Mouse (Mus musculus) effector memory CD4-positive, alpha-beta T cell, adult 5 months (primary cell): ENCODE data around the gene Ift172. TPM values are rescaled to one million over a fixed set of nuclear protein-coding genes. Genes with fewer than 3 reads are reported as not detected.

Experiments used
- polyA plus RNA-seq: library from polyadenylated mRNA; unstranded; fragments of 100-300 nt; shearing (Covaris generic); gene quantifications from one replicate; pipeline ENCODE4 v1.2.1, GENCODE M21; 2017

The Ift172 gene
- 8.5 TPM for polyA plus RNA-seq

DNA sequence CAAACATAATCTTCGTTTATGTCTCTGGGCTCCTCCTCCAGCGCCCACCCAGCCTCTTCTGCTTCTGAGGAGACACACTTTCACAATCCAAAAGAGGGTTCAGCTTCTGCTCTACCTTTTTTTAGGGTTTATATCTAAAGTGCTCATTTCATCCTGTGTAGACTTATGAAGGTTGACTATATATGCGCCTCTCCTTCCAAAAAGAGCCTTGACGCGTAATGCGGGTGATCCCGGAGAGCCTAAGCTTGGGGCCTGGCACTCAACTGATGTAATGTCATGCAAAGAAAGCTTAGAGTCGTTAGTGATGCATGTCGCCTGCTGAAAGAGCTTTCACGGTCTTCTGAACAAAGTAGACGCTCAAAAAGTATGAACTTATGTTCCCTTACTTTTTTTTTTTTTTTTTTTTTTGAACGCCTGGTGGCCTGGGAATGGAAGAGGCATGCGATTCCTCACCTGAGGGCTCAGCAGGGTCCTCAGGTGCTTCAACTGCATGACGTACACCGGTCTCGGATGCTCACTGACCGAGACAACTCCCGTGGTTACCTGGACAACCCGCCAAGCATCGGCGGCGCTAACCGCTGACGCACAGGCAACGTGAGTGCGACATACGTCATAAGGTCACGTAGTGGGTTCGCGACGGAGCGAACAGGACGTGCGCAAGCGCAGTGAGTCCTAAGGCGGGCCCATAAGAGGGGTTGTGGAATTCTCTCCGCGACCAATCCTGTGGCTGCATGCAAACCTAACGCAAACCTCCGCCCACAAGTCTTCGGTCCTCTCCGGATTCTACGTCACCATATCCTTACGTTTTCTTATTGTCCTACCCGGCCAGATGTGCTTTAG, at the start of gene Ift172:
TSS of gene Ift172 (minus strand) at position 596 of the 840 bp plus-strand sequence.

DNA sequence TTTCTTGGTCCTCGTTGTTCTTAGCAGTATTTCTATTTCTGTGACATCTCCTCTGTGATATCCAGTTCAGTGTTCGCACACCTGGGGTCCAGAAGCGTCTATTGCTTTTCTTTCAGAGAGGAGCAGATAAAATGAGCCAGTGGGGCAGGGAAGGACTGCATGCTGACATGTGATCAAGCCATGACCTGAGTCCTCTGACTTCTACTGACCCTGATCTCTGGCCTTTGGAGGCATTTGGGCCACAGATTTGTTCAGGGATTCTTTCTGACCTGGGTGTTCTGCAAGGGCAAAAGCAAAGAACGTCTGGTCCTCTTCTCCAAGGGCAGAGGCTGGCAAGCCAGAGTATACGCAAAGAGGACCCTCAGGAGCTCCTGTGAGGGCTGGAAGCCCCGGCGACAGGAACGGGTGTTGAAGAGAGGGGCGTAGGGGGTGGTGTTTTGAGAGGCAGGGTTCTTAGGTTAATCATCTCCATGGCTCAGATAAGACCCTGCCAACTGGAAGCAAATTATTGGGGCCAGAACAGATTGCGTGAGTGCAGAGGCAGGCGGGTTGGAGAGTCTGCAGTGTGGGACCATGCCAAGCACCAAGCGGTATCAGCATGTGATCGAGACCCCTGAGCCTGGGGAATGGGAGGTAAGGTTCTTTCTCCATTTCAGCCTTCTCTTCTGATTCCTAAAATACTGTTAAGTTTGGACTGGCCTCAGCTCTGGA, 6.3 kb upstream of the Ift172 start, which contains the start of gene Gckr:
TSS of gene Gckr (plus strand) at position 397 of the 711 bp plus-strand sequence.

GRCm38 (mm10) chr5:31295606-31296141, 4.8 kb upstream of the Ift172 start, which contains the start of gene Fndc4:
Fndc4 (minus strand) TSS chr5:31296080.

DNA sequence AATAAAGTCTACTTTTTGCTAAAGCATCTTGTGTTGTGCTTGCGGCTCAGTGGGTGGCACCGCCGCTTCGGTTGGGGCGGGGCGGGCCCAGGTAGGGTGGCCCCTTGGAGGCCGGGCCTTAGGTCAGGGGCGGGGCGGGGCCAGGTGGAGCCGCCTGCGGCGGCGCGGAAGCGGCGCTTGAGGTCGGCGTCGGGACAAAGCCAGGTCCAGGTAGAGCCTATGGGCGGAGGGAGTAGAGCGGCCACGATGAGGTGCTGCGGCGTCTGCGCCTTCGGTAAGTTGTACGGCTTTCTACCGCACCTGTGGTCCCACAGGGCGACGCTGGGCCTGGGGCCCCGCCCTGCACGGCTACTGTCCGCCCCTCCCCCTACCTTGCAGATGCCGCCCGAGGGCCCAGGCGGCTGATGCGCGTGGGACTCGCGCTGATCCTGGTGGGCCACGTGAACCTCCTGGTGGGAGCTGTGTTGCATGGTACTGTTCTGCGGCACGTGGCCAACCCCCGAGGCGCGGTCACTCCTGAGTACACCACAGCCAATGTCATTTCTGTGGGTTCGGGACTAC, 39.3 kb downstream of the Ift172 start, which contains the start of gene Krtcap3:
TSS of gene Krtcap3 (plus strand) at position 151 of the 561 bp plus-strand sequence.

GRCm38 (mm10) chr5:31240637-31241521, 50.0 kb downstream of the Ift172 start, which contains the start of the genes Nrbp1 and Gm9970:
Nrbp1 (plus strand) TSS chr5:31240864.
Gm9970 (minus strand) TSS chr5:31241232.

GRCm38 (mm10) chr5:31220448-31221303, 70.2 kb downstream of the Ift172 start, which contains the start of gene Ppm1g:
Ppm1g (minus strand) TSS chr5:31220687.

Other genes with a start within 250 kb of the Ift172 start
- 62.9 TPM for gene Atraid, start 242.8 kb downstream of the Ift172 start, polyA plus RNA-seq
- 5.3 TPM for gene Slc5a6, start 242.2 kb downstream of the Ift172 start, polyA plus RNA-seq
- gene Cad, start 236.3 kb downstream of the Ift172 start, polyA plus RNA-seq = 16.7 TPM
- not detected for gene Dnajc5g, start 184.8 kb downstream of the Ift172 start, polyA plus RNA-seq
- gene Slc30a3, start 182.9 kb downstream of the Ift172 start, polyA plus RNA-seq = 1.3 TPM
- not detected for gene Trim54, start 174.4 kb downstream of the Ift172 start, polyA plus RNA-seq
- gene Ucn, start 152.3 kb downstream of the Ift172 start, polyA plus RNA-seq = not detected
- gene Mpv17, start 136.9 kb downstream of the Ift172 start, polyA plus RNA-seq = 16.9 TPM
- not detected for gene Gm29609, start 111.2 kb downstream of the Ift172 start, polyA plus RNA-seq
- gene Gtf3c2, start 111.0 kb downstream of the Ift172 start, polyA plus RNA-seq = 96.4 TPM
- gene Snx17, start 97.9 kb downstream of the Ift172 start, polyA plus RNA-seq = 83.0 TPM
- gene Eif2b4, start 97.7 kb downstream of the Ift172 start, polyA plus RNA-seq = 46.4 TPM
- gene Zfp513, start 88.8 kb downstream of the Ift172 start, polyA plus RNA-seq = 24.6 TPM
- 166 TPM for gene Ppm1g, start 70.4 kb downstream of the Ift172 start, polyA plus RNA-seq
- gene Nrbp1, start 50.3 kb downstream of the Ift172 start, polyA plus RNA-seq = 283 TPM
- gene Gm9970, start 49.9 kb downstream of the Ift172 start, polyA plus RNA-seq = not detected
- gene Krtcap3, start 39.4 kb downstream of the Ift172 start, polyA plus RNA-seq = 42.2 TPM
- gene Fndc4, start 5.0 kb upstream of the Ift172 start, polyA plus RNA-seq = 4.6 TPM
- gene Gckr, start 6.3 kb upstream of the Ift172 start, polyA plus RNA-seq = not detected
- 32.7 TPM for gene Zfp512, start 161.3 kb upstream of the Ift172 start, polyA plus RNA-seq
- gene 4930548H24Rik, start 194.6 kb upstream of the Ift172 start, polyA plus RNA-seq = not detected
- 30.7 TPM for gene Gpn1, start 203.6 kb upstream of the Ift172 start, polyA plus RNA-seq
- 53.6 TPM for gene Slc4a1ap, start 235.9 kb upstream of the Ift172 start, polyA plus RNA-seq
- 11.5 TPM for gene Supt7l, start 236.7 kb upstream of the Ift172 start, polyA plus RNA-seq